Mouse (Mus musculus): ENCODE results near the gene Prr13. TPM values are rescaled to one million over a fixed set of nuclear protein-coding genes. Genes with fewer than 3 reads are reported as not detected.

Gene Prr13
- total RNA-seq, 2 experiments from 2014 or later, result 197 to 344 TPM

GRCm38 (mm10) chr15:102460409-102460808 lies 1.6 kb downstream of the Prr13 start:
- ATAC-seq (ENCODE audit: poor library complexity, severe bottlenecking), result no peak

- ATAC-seq (ENCODE audit: poor library complexity, severe bottlenecking), result peak; percentile 43
These were observed 2.1 kb downstream of the Prr13 start for GRCm38 (mm10) chr15:102460971-102461370.

GRCm38 (mm10) chr15:102461430-102462075 lies 2.7 kb downstream of the Prr13 start:
- ATAC-seq (ENCODE audit: poor library complexity, severe bottlenecking), result no peak

GRCm38 (mm10) chr15:102463666-102464065 lies 4.8 kb downstream of the Prr13 start:
- no peak for ATAC-seq (ENCODE audit: poor library complexity, severe bottlenecking)

GRCm38 (mm10) chr15:102468675-102469370 lies 10.0 kb downstream of the Prr13 start:
- no peak for ATAC-seq (ENCODE audit: poor library complexity, severe bottlenecking)

GRCm38 (mm10) chr15:102470183-102470604 lies 11.4 kb downstream of the Prr13 start, which contains the start of gene Pcbp2:
Pcbp2 (plus strand) TSS chr15:102470539.
- ATAC-seq (ENCODE audit: poor library complexity, severe bottlenecking), result peak; percentile 99

- peak; percentile 53 for ATAC-seq (ENCODE audit: poor library complexity, severe bottlenecking)
These were observed 11.9 kb downstream of the Prr13 start for GRCm38 (mm10) chr15:102470605-102471294.

GRCm38 (mm10) chr15:102471295-102471645 lies 12.4 kb downstream of the Prr13 start:
- no peak for ATAC-seq (ENCODE audit: poor library complexity, severe bottlenecking)

GRCm38 (mm10) chr15:102471727-102472126 lies 12.9 kb downstream of the Prr13 start:
- ATAC-seq (ENCODE audit: poor library complexity, severe bottlenecking), result no peak

GRCm38 (mm10) chr15:102473246-102473645 lies 14.4 kb downstream of the Prr13 start:
- no peak for ATAC-seq (ENCODE audit: poor library complexity, severe bottlenecking)

GRCm38 (mm10) chr15:102474520-102474919 lies 15.7 kb downstream of the Prr13 start:
- ATAC-seq (ENCODE audit: poor library complexity, severe bottlenecking), result no peak

GRCm38 (mm10) chr15:102483136-102483535 lies 24.3 kb downstream of the Prr13 start:
- ATAC-seq (ENCODE audit: poor library complexity, severe bottlenecking), result no peak

- no peak for ATAC-seq (ENCODE audit: poor library complexity, severe bottlenecking)
These were observed 27.0 kb downstream of the Prr13 start for GRCm38 (mm10) chr15:102485853-102486252.

- ATAC-seq (ENCODE audit: poor library complexity, severe bottlenecking), result no peak
These were observed 28.8 kb downstream of the Prr13 start for GRCm38 (mm10) chr15:102487664-102488063.

- ATAC-seq (ENCODE audit: poor library complexity, severe bottlenecking), result no peak
These were observed 39.5 kb downstream of the Prr13 start for GRCm38 (mm10) chr15:102498322-102498721.

GRCm38 (mm10) chr15:102499370-102499769 lies 40.5 kb downstream of the Prr13 start:
- ATAC-seq (ENCODE audit: poor library complexity, severe bottlenecking), result peak; percentile 47; the same call in 1 of the 2 replicates

- no peak for ATAC-seq (ENCODE audit: poor library complexity, severe bottlenecking)
These were observed 41.0 kb downstream of the Prr13 start for GRCm38 (mm10) chr15:102499851-102500250.

- no peak for ATAC-seq (ENCODE audit: poor library complexity, severe bottlenecking)
These were observed 41.7 kb downstream of the Prr13 start for GRCm38 (mm10) chr15:102500479-102500878.

- ATAC-seq (ENCODE audit: poor library complexity, severe bottlenecking), result no peak
These were observed 42.4 kb downstream of the Prr13 start for GRCm38 (mm10) chr15:102501084-102501814.

GRCm38 (mm10) chr15:102502254-102502840 lies 43.5 kb downstream of the Prr13 start:
- ATAC-seq (ENCODE audit: poor library complexity, severe bottlenecking), result no peak

- no peak for ATAC-seq (ENCODE audit: poor library complexity, severe bottlenecking)
These were observed 44.6 kb downstream of the Prr13 start, which contains the start of gene Gm10337 for GRCm38 (mm10) chr15:102503447-102503846. Gm10337 (plus strand) TSS chr15:102503722.
